Mouse (Mus musculus): ENCODE measurements around the gene Immp2l.

Gene Immp2l

DNA sequence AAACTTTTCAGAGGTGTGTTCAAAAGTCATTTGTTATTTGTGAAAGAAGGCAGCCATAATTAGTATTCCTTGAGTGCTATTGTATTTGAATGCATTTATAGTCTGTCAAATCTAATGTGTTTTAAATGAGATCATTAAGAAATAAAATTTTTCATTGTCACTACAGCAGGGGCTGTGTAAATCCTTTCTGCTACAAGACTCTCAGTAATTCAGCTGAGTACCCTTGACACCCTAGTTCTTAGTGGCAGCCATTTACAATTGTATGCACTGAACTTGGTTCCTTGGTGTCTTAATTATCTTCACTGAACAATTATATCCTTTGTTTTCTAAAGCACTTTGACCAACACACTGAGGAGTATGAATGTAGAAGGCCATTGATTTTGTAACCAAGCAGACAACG lies 146.2 kb downstream of the Immp2l start:
- DNase-seq (ENCODE audit: extremely low read depth, low read depth, low spot score), result no peak

DNA sequence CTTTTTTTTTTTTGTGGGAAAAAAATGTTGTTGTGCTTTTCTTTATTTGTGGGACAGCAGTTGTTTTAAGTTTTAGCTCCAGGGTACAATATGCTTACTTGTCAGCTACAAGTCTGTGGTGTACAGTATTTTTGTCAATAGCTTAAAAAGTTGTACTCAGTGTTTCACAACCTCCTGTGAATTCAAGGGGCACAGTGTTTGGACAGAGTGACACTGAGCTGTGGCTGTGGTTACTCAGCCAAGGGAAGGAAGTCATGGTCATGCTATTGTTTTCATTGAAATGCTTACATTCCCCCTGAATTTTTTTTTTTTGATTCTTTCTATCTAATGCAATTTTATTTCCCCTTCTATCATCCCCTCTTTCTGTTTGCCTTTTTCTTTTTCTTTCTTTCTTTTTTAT lies 159.0 kb downstream of the Immp2l start:
- no peak for DNase-seq (ENCODE audit: extremely low read depth, low read depth, low spot score)

DNA sequence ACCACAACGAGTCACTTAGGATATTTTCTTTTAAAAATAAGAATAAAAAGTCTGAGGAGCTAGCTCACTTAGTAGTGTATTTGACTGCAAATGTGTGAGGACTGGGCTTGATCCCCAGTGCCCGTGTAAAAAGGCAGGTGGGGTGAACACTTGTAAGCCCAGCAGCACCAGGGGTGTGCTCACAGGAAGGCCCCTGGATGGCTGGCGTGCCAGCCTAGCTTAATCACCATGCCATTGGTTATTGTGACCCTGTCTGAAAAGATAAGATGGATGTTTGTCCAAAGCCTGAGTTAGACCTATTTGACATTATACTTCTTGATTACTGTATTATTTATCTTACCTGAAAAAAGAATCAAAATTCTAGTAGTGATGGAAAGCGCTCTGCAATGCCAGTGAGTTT lies 161.2 kb downstream of the Immp2l start:
- no peak for DNase-seq (ENCODE audit: extremely low read depth, low read depth, low spot score)

DNA sequence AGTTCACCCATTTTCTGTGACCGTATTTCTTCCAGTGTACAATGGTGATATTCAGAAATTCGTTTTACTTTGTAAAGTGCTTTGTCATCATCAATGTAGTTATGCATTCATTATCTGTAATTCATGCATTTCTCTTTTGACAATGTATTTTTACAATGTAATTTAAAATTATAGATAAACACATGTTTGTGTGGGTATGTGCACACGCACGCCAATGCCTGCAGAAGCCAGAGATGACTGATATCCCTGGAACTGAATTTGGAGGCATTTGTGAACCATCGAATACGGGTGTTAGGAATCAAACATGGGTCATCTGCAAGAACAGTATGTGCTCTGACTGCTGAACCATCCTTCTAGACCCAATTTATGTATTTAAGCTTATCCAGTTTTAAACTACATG lies 161.6 kb downstream of the Immp2l start:
- DNase-seq (ENCODE audit: extremely low read depth, low read depth, low spot score), result no peak

GRCm38 (mm10) chr12:41192829-41193228 lies 168.9 kb downstream of the Immp2l start:
- DNase-seq (ENCODE audit: extremely low read depth, low read depth, low spot score), result peak; percentile 37

- no peak for DNase-seq (ENCODE audit: extremely low read depth, low read depth, low spot score)
These were observed 172.5 kb downstream of the Immp2l start for GRCm38 (mm10) chr12:41196374-41196773.

DNA sequence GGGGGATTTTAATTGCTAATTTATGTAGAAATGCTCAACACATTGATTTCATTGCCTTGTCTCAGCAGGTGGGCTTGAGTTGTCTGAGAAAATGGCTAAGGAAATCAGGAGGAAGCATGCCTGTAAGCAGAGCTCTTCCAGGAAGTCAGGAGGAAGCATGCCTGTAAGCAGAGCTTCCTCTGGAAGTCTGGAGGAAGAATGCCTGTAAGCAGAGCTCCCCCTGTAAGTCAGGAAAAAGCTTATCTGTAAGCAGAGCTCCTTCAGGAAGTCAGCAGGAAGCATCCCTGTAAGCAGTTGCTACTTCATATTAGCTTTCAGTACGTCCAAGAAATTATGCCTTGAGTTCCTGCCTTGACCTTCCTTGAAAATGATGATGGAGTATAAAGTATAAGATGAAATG lies 191.3 kb downstream of the Immp2l start:
- no peak for DNase-seq (ENCODE audit: extremely low read depth, low read depth, low spot score)

DNA sequence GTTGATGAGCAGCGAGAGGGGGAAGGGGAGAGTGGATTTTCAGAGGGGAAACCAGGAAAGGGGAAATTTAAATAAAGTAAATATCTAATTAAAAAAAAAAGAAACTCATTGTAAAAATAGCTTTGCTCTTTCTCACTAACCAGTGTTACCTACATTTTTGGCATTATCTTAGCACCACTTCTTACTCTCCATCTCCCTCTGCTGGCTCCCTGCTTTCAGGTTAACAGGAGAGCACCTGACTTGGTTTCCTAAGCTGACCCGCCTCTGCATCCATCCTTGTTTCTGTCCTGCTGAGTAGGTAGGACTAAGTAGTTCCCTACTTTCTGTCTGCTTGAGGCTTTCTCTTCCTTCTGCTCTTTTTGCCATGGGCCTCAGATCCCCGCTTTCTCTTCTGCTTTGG lies 198.0 kb downstream of the Immp2l start:
- no peak for DNase-seq (ENCODE audit: extremely low read depth, low read depth, low spot score)

DNA sequence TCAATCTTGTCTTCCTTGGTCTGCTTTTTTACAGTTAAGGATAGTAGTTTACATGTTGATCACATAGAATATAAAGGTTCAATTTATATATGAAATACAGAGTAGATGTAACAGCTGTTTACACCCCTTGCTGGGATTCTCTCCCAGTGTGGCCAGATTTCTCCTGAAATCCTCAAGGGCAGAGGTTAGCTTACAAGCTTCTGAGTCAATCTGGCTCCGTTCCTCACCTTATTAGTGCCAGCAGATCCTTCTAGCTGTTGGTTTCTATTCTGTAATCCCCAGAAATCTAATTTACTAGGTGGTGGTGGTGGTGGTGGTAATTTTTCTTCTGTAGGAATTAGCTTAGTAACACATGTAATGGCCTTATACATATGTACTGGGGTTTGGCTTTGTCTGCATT lies 199.8 kb downstream of the Immp2l start:
- no peak for DNase-seq (ENCODE audit: extremely low read depth, low read depth, low spot score)

- DNase-seq (ENCODE audit: extremely low read depth, low read depth, low spot score), result no peak
These were observed 200.6 kb downstream of the Immp2l start for GRCm38 (mm10) chr12:41224538-41224937.

DNA sequence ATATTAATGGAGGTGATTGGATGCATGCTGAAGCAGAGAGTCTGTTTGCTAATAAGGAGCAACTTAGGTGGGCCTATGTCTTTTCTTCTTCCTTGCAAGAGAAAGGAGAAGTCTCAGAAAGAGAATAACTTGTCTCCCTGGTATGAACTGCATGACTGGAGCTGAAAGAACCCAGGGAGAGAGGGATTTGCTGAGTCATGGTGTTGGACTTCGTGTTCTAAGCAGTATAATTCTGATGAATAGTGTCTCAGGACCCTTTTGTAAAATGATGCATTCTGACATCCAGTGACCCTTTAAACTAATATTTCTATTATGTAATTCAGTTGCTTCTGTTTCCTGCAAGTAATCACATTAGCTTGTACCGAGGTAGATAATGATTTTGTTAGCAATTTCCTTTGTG lies 208.1 kb downstream of the Immp2l start:
- DNase-seq (ENCODE audit: extremely low read depth, low read depth, low spot score), result no peak

- no peak for DNase-seq (ENCODE audit: extremely low read depth, low read depth, low spot score)
These were observed 214.0 kb downstream of the Immp2l start for GRCm38 (mm10) chr12:41237880-41238279.

DNA sequence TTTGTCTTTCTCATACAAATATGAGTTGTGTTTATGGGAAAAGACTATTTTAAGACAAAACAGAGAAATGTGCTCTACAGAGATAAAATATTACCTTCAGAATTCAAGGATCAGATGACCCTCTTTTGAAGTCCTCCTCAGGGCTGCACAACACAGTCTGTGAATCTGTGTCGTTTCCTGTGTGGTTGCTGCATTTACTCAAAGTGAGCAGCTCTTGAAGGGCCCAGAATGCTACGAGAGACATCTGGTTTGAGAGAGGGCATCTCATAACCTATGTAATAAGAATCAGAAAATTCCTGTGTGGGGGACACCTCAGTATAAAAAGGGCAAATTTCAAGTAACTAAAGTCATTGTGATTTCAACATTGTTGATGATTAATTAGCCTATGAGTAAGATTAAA lies 217.3 kb downstream of the Immp2l start:
- no peak for DNase-seq (ENCODE audit: extremely low read depth, low read depth, low spot score)

DNA sequence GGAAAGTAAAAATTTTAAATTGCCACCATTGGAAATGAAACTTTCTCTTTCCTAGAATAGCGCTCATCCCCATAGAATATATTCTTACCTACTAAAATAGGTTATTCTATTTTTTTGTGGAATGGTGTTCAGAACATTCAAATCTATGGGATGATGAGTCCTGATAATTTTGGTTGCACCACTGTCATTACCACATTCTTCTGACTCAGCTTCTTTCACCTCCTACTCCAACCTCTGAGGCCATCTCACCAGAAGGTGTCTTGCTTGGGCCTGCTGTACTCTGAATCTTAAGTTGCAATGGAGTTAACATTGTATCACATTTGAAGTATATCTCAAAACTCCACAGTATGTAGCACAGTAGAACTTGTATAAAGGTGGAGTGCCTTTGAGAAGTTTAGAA lies 224.4 kb downstream of the Immp2l start:
- DNase-seq (ENCODE audit: extremely low read depth, low read depth, low spot score), result no peak

- no peak for DNase-seq (ENCODE audit: extremely low read depth, low read depth, low spot score)
These were observed 226.2 kb downstream of the Immp2l start for GRCm38 (mm10) chr12:41250123-41250522.

DNA sequence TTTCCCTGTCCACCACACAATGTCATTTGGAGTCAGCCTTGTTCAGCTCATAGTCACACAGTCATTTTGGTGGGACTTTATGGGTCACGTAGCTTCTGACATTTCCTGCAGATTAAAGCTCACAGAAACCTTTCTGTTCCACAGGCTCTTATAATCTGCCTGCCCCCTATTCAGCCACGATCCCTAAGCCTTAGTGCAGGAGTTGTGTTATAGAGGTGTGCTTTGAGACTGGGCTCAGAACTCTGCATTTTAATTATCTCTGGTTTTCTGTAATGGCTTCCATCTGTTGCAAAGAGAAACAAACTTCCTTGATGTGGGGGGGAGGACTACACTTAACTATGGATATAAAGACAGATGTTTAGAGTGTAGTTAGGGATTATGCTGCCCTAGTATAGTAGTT lies 234.0 kb downstream of the Immp2l start:
- no peak for DNase-seq (ENCODE audit: extremely low read depth, low read depth, low spot score)

DNA sequence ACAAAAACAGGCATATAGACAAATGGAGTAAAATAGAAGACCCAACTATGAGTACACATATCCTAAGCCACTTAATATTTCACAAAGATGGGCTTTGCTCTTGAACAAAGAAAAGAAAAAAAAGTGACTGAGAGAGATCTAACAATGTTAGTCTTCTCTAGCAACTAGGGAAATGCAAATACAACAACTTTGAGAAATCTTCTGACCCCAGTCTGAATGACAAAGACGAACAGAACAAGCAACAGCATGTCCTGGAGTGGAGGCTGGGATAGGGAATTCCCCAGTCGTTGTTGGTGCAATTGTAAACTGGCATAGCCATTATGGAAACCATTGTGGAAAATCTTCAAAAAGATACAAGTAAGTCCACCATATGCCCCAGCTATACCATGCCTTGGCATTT lies 235.7 kb downstream of the Immp2l start:
- no peak for DNase-seq (ENCODE audit: extremely low read depth, low read depth, low spot score)

- DNase-seq (ENCODE audit: extremely low read depth, low read depth, low spot score), result no peak
These were observed 250.2 kb downstream of the Immp2l start for GRCm38 (mm10) chr12:41274136-41274535.

GRCm38 (mm10) chr12:41275361-41275760 lies 251.5 kb downstream of the Immp2l start:
- DNase-seq (ENCODE audit: extremely low read depth, low read depth, low spot score), result no peak

DNA sequence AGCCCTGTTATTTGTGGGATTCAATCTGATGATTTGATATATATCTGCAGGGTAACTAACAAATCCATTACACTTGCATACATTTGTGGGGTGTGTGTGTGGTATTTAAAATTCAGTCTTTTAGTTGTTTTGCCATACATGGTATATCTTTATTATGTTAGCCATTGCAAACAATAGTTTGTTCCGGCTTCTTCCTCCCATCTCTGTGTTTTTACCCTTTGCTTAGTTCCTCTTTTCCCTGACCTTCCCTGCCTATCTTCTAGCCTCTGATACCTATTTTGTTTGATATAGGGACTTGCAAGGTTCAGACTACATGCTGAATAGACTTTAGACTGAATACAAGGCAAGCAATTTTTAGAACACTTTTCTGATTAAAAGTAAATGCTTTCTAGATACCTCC lies 254.0 kb downstream of the Immp2l start:
- DNase-seq (ENCODE audit: extremely low read depth, low read depth, low spot score), result no peak

DNA sequence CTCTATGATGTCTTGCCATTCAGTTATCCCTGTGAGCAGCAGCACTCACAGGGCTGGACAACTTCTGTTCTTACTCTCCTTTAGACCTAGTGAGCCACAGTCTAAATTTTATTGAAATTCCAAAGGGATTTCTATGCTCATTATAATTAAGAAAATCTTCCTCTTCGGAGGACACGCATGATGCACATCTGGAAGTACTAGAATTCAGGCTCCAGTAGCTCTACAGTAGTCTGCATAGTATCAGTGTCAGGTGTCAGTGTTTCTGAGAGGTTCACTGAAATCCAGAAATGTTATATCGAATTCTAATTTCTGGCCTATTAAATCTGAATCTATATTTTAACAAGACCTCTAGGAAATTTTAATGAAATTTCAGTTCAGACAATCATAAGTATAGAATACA lies 265.2 kb downstream of the Immp2l start:
- DNase-seq (ENCODE audit: extremely low read depth, low read depth, low spot score), result no peak

DNA sequence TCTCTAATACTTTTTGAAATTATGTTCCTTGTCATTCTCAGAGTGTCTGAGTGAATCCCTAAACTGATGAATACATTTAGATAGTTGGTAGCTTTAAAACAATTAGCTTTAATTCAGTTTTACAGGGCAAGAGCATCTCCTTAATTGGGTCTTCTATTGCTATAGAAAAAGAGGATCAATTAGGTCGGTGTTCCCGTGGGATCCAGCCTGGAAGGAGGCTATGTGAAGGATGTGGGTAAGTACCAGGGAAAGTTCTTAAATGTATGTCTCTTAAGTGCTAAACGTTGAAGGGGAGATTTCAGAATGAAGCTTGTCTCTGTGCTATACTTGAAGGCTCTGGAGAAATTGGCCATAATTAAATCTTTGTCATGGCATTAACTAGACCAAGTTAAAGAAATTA lies 283.1 kb downstream of the Immp2l start:
- no peak for DNase-seq (ENCODE audit: extremely low read depth, low read depth, low spot score)

GRCm38 (mm10) chr12:41308726-41309680 lies 285.1 kb downstream of the Immp2l start:
- no peak for DNase-seq (ENCODE audit: extremely low read depth, low read depth, low spot score)
